Comparison of ENCODE assay signal across 23 mouse cellular contexts in genomic region chr4:119592479-119592878, GRCm38 (mm10). TPM values are rescaled to one million over a fixed set of nuclear protein-coding genes. Genes with fewer than 3 reads are reported as not detected.
A peak's percentile ranks its signal among the peaks of the same experiment; 100 is the strongest.
DNase-seq lines count a peak whose midpoint lies in the region; TF ChIP-seq lines count a peak whose summit lies in the region.
"Had no signal": no experiment of that assay in that cellular context is flagged by ENCODE, and none has a peak within 500 bp of the region (broad histone marks: within the 10 kb centered on the region; RNA-seq: fewer than 3 reads in every experiment).

No protein-coding gene starts in this region.

- peaks cover 0 to 5% of the 10 kb centered on the region in 2 experiments; a peak in 1 of 4 replicates for H3K4me1 ChIP-seq in ES-E14 (ENCODE audit: control insufficient read depth in 2 of 2, insufficient read depth in 2 of 2, low read length in 2 of 2, poor library complexity in 1 of 2)
- H3K4me1 ChIP-seq: embryonic facial prominence, embryonic 13.5 days; embryonic facial prominence, embryonic 15.5 days; forebrain, embryonic 10.5 days had no signal

- H3K9ac ChIP-seq in ES-E14 (ENCODE audit: insufficient read depth, low read depth, low read length, poor library complexity, severe bottlenecking) = no peak overlapping the region
- H3K9ac ChIP-seq: embryonic facial prominence, embryonic 13.5 days; embryonic facial prominence, embryonic 15.5 days; forebrain, embryonic 12.5 days had no signal

- H3K9me3 ChIP-seq in ES-E14 (ENCODE audit: control insufficient read depth, insufficient read depth, low read depth, low read length) = no peaks in the 10 kb centered on the region
- H3K9me3 ChIP-seq: embryonic facial prominence, embryonic 13.5 days; embryonic facial prominence, embryonic 15.5 days; forebrain, embryonic 10.5 days; forebrain, embryonic 12.5 days had no signal

- no peaks in the 10 kb centered on the region; the same call in 1 of the 2 replicates for H3K36me3 ChIP-seq in ES-E14 (ENCODE audit: control insufficient read depth, insufficient read depth, low read length, poor library complexity, severe bottlenecking)

- H3K4me3 ChIP-seq in ES-E14 (ENCODE audit: insufficient read depth in 1 of 2, low read depth in 1 of 2, low read length in 2 of 2, poor library complexity in 1 of 2, severe bottlenecking in 1 of 2) = no peak overlapping the region
- H3K4me3 ChIP-seq: embryonic facial prominence, embryonic 13.5 days; embryonic facial prominence, embryonic 15.5 days; erythroblast, embryonic 14.5 days; forebrain, embryonic 10.5 days; forebrain, embryonic 12.5 days had no signal

- in situ Hi-C loops in ES-E14 (cut with MboI; ENCODE audit: low sequenced_read_pairs in 2 of 2, unreplicated experiment in 2 of 2) = no loop called here

- no peak overlapping the region for H3K27ac ChIP-seq in ES-E14 (ENCODE audit: insufficient read depth, low read depth, low read length, poor library complexity, severe bottlenecking)
- H3K27ac ChIP-seq: embryonic facial prominence, embryonic 13.5 days; embryonic facial prominence, embryonic 15.5 days; forebrain, embryonic 10.5 days; forebrain, embryonic 12.5 days had no signal

- DNase-seq in ES-CJ7 (ENCODE audit: low read depth, low spot score) (peak; percentile 82), ES-E14 (ENCODE audit: low read depth, low spot score) (peak; percentile 51), WW6 (ENCODE audit: low read depth, low spot score) (peak; percentile 36)
- no peak for DNase-seq in right cerebral cortex, adult 2 months (ENCODE audit: low spot score in 2 of 2)
- DNase-seq in left cerebral cortex, adult 11 months (ENCODE audit: low spot score) = no peak
- no peak for DNase-seq in cerebellum, adult 11-12 months
- DNase-seq: adrenal gland, adult 8-10 months; adrenal gland, postnatal 14 days; adrenal gland, postnatal 36 days; cerebellum, adult 18-20 months; cerebellum, adult 8-10 months; cerebellum, adult 9-11 months; cerebellum, postnatal 14 days; cerebellum, postnatal 36 days; embryo, embryonic 11 days had no signal

TF ChIP-seq in ES-E14, 5 proteins besides CTCF, POLR2A, EP300 and RAD21:
- TF ChIP-seq MAFK (IDR thresholded peaks at IDR 0.05; ENCODE audit: insufficient read depth, low read depth, low read length) (peak; percentile 91), CHD2 (IDR thresholded peaks at IDR 0.05; ENCODE audit: low read depth, low read length) (no peak), ZNF384 (IDR thresholded peaks at IDR 0.05; ENCODE audit: low read depth, low read length) (no peak)

RNA-seq across cellular contexts. Expression of gene Guca2a, which starts 45.0 kb away (rescaled TPM):
- not detected in 2 replicates for total RNA-seq in ES-E14 (2012; rRNA removed)
- total RNA-seq: adrenal gland, adult 18-20 months; adrenal gland, postnatal 14 days; adrenal gland, postnatal 36 days; common myeloid progenitor, adult 5-6 weeks; MEL had no signal

RNA-seq across cellular contexts. Expression of gene Frg2f1, which starts 53.1 kb away (rescaled TPM):
- 3.1 and 5.2 TPM in 2 replicates for total RNA-seq in ES-E14 (2012; rRNA removed)

RNA-seq across cellular contexts. Expression of gene Foxj3, which starts 55.7 kb away (rescaled TPM):
- total RNA-seq in ES-E14 (2012; rRNA removed) = 17.4 and 17.7 TPM in 2 replicates

Comparison
In these comparisons a context has a peak if more than half of its experiments do, and no peak if none do; other contexts are left out.
1. DNase-seq: peak in ES-CJ7 (single experiment), ES-E14 (single experiment) and WW6 (single experiment); none in right cerebral cortex, adult 2 months (0 of 2), left cerebral cortex, adult 11 months (single experiment) and cerebellum, adult 11-12 months (single experiment).